Mouse (Mus musculus): Measurements from ENCODE around the gene Rnf130.

DNA sequence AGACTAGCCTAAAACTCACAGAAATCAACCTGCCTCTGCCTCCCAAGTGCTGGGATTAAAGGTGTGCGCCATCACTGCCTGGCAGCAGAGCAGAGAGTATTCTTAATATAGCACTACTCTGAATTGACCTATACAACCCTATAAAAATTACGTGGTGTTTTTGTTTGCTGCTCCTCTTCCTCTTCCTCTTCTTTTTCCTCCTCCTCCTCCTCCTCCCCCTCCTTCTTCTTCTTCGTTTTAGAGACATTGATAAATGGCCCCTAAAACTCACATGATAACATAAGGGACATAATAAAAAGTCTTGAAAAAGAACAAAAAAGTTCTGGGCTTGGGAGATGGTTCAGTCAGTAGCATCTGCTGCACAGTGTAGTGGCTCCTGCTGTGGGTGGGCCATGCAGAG is 16.0 kb downstream of the Rnf130 start:
- TF ChIP-seq CTCF (IDR thresholded peaks at IDR 0.05; ENCODE audit: low read depth) (no peak), EP300 (IDR thresholded peaks at IDR 0.05; ENCODE audit: low read depth) (no peak)

Measured in liver, postnatal 0 days (tissue).